Mouse (Mus musculus) kidney, adult 2 months (tissue): Measurements from ENCODE around the gene Rybp. TPM values are rescaled to one million over a fixed set of nuclear protein-coding genes. Genes with fewer than 3 reads are reported as not detected.

ENCODE experiments used
- DNase-seq: peaks from one replicate; pipeline ENCODE4 v3.0.0; 2021
- H3K27ac ChIP-seq: fragments of 200-500 bp; 2 replicates; pipeline ENCODE4 v1.5.1; 2012; ENCODE audit warnings: low read depth, low read length, control low read depth, inconsistent platforms; ENCODE audit not compliant: insufficient read depth
- H3K27me3 ChIP-seq: fragments of 200-500 bp; replicated peaks from 2 replicates; pipeline ENCODE4 v1.6.1; 2012; ENCODE audit warnings: mild to moderate bottlenecking, moderate library complexity, low read length, inconsistent platforms; ENCODE audit not compliant: control insufficient read depth, insufficient read depth
- H3K36me3 ChIP-seq: fragments of 200-500 bp; 2 replicates; pipeline ENCODE4 v1.6.1; 2012; ENCODE audit warnings: mild to moderate bottlenecking, moderate library complexity, low read length, inconsistent platforms; ENCODE audit not compliant: control insufficient read depth, insufficient read depth
- H3K4me1 ChIP-seq: fragments of 200-500 bp; 2 replicates; pipeline ENCODE4 v1.6.1; 2011; ENCODE audit warnings: low read length; ENCODE audit not compliant: control insufficient read depth, insufficient read depth
- H3K4me3 ChIP-seq: fragments of 200-500 bp; 2 replicates; pipeline ENCODE4 v1.5.1; 2011; ENCODE audit warnings: mild to moderate bottlenecking, low read depth, low read length, control low read depth; ENCODE audit not compliant: insufficient read depth
- CTCF ChIP-seq: fragments of 200-500 bp; conservative IDR thresholded peaks from 2 replicates; pipeline ENCODE4 v1.5.1; 2011; ENCODE audit warnings: low read depth, mild to moderate bottlenecking, control low read depth, low read length, moderate library complexity, mixed read lengths; ENCODE audit not compliant: insufficient read depth, insufficient read length
- WGBS: fragments of 180-500 bp; shearing (Covaris S2); methylation state at CpG from one replicate; pipeline ENCODE4 v1.1.7; 2018; 5-methylcytosine and 5-hydroxymethylcytosine counted together
- polyA plus RNA-seq: library from polyadenylated mRNA; depleted of rRNA; stranded (reverse); fragments of >200 nt; gene quantifications from 2 replicates; pipeline ENCODE4 v1.2.3, GENCODE M21; 2012

Gene Rybp
- polyA plus RNA-seq, 1 experiment, result 19.4 TPM

GRCm38 (mm10) chr6:100178830-100179229, 108.5 kb downstream of the Rybp start:
- no peak for TF ChIP-seq CTCF
- Histone ChIP-seq H3K36me3 (no peaks in the 10 kb centered on the region), H3K27ac (no peak overlapping the region), H3K4me3 (no peak overlapping the region), H3K27me3 (no peaks in the 10 kb centered on the region), H3K4me1 (peaks cover 6% of the 10 kb centered on the region; the same call in 1 of the 2 replicates)
- no peak for DNase-seq
- 80% methylated on average over 3 of the region's 3 CpGs for WGBS
